Mouse (Mus musculus) erythroblast, embryonic 14.5 days (primary cell): Measurements from ENCODE around the gene Gm4353.

Experiments used
- GATA1 ChIP-seq: IDR thresholded peaks from 2 replicates; pipeline ENCODE4 v1.6.1; 2012; ENCODE audit warnings: low read length, inconsistent platforms, mixed read lengths
- TAL1 ChIP-seq: IDR thresholded peaks from 3 replicates; pipeline ENCODE4 v1.6.1; 2012; ENCODE audit warnings: low read length, inconsistent platforms, mixed read lengths

DNA sequence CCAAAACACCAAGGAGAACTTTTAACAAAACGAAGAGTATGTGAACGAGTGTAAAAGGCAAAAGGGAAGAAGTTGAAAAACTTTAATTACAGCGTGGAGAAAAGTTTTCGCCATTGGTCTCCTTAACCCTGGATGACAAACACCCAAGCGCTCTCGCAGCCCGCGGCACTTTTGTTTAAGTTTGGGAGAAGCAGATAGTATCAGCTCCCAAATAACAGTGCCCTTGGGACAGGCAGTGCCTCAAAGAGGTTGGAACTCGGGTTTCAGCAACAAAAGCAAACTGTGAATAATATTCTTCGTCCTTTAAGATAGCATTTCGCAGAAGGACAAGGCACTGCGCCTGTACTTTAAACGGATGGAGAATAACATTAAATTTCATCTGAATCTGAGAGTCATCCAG, 46.4 kb downstream of the Gm4353 start:
- no peak for TF ChIP-seq GATA1
- TF ChIP-seq TAL1: no peak
